Mouse (Mus musculus) bone marrow, adult 2 months (tissue): Measurements from ENCODE around the gene Sfxn3.

Source experiments
- CTCF ChIP-seq: fragments of 200-500 bp; IDR thresholded peaks from 2 replicates; pipeline ENCODE4 v1.5.1; 2011; ENCODE audit warnings: low read length, control low read depth; ENCODE audit not compliant: control insufficient read depth, insufficient read depth
- POLR2A ChIP-seq: fragments of 200-500 bp; IDR thresholded peaks from 2 replicates; pipeline ENCODE4 v1.6.1; 2011; ENCODE audit warnings: low read depth, mild to moderate bottlenecking, control low read depth, low read length, borderline replicate concordance; ENCODE audit not compliant: control insufficient read depth

GRCm38 (mm10) chr19:45028746-45029145, 18.6 kb upstream of the Sfxn3 start:
- no peak for TF ChIP-seq POLR2A
- TF ChIP-seq CTCF: no peak
